Mouse (Mus musculus) Patski (cell line): Measurements from ENCODE around the gene Wipi2. TPM values are rescaled to one million over a fixed set of nuclear protein-coding genes. Genes with fewer than 3 reads are reported as not detected.

Source experiments
- ATAC-seq: fragments of 100-300 bp; one replicate; pipeline ENCODE4 v1.8.0; 2021
- CTCF ChIA-PET: fragments of 350-600 bp; sonication (Branson Sonifier 250); formaldehyde crosslinking; loops from one replicate; lab custom pipeline; 2022; ENCODE audit warnings: inconsistent platforms; lab: Charles Lee
- POLR2A ChIA-PET: fragments of 350-600 bp; sonication (Branson Sonifier 250); formaldehyde crosslinking; loops from one replicate; lab custom pipeline; 2022; ENCODE audit warnings: antibody characterized with exemption, inconsistent platforms; lab: Charles Lee
- DNase-seq: peaks from one replicate; pipeline ENCODE4 v3.0.0-alpha.2; 2011; ENCODE audit warnings: low read depth, low spot score
- H3K27me3 ChIP-seq: fragments of 371-371 bp; one replicate; pipeline ENCODE4 v1.5.1; 2021
- CTCF ChIP-seq: fragments of 100-300 bp; IDR thresholded peaks from one replicate; pipeline ENCODE4 v1.5.1; 2021
- in situ Hi-C: fragments of 300-500 bp; cut with MboI; formaldehyde crosslinking; loops from 3 replicates; pipeline ENCODE4 v1.11.1; 2018; ENCODE audit warnings: low pct_unique_long_range_greater_than_20kb, mixed read lengths
- polyA plus RNA-seq: library from polyadenylated mRNA; unstranded; gene quantifications from one replicate; pipeline ENCODE4 v1.2.3, GENCODE M21; 2021

The Wipi2 gene
- polyA plus RNA-seq, 1 experiment from 2014 or later, result 60.3 TPM

DNA sequence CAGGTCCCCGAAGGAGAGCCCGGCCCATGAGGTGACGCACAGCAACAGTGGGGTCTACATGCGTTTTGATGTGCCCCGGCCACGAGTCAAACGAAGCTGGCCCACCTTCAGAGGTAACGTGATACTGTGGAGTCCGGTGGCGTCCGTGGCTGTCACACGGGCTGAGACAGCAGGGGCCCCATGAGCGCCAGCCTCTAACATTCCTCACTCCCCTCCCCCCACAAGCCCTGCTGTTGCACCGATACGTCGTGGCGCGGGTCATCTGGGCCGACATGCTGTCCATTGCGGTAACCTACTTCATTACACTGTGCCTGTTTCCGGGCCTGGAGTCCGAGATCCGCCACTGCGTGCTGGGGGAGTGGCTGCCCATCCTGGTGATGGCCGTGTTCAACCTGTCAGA, 91.0 kb downstream of the Wipi2 start:
- in situ Hi-C loops, result loop anchor here (5.0 to 10.0 kb wide), 3 partner anchors 46 to 214 kb away; no protein-coding TSS in a partner anchor
- no peaks in the 10 kb centered on the region for H3K27me3 ChIP-seq
- POLR2A ChIA-PET, result no interaction called here
- no peak for TF ChIP-seq CTCF
- DNase-seq (no peak), ATAC-seq (no peak)
- CTCF ChIA-PET, result interaction anchor here (0.9 to 1.4 kb wide), 5 partner anchors 21 to 300 kb away, joined by 3 to 9 read pairs (median 3); no protein-coding TSS in a partner anchor

DNA sequence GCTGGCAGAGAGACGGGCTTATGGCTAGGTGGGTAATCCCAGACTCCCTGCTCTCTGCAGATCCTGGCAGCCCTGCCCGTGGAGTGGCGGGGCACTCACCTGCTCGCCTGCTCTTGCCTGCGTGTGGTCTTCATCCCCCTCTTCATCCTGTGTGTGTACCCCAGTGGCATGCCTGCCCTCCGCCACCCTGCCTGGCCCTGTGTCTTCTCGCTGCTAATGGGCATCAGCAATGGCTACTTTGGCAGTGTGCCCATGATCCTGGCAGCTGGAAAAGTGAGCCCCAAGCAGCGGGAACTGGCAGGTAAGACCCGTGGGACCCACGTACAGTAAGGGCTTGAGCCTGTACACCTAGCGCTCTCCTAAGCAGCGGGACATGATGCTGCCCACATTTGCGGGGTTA, 92.4 kb downstream of the Wipi2 start:
- ChIA-PET CTCF (no interaction called here), POLR2A (no interaction called here)
- TF ChIP-seq CTCF, result no peak
- no peaks in the 10 kb centered on the region for H3K27me3 ChIP-seq
- no peak for DNase-seq
- no peak for ATAC-seq
- in situ Hi-C loops, result loop anchor here (5.0 to 10.0 kb wide), 3 partner anchors 48 to 215 kb away; no protein-coding TSS in a partner anchor

Other genes with a start within 250 kb of the Wipi2 start
- gene Foxk1, start 226.2 kb upstream of the Wipi2 start, polyA plus RNA-seq, result 29.3 TPM
- 30.6 TPM for gene Ap5z1, start 163.8 kb upstream of the Wipi2 start, polyA plus RNA-seq
- 0.04 TPM for gene Papolb, start 97.6 kb upstream of the Wipi2 start, polyA plus RNA-seq
- gene Radil, start 76.6 kb upstream of the Wipi2 start, polyA plus RNA-seq, result 0.42 TPM
- gene Mmd2, start 18.9 kb upstream of the Wipi2 start, polyA plus RNA-seq, result not detected
- 0.05 TPM for gene Slc29a4, start 64.8 kb downstream of the Wipi2 start, polyA plus RNA-seq
- gene Tnrc18, start 190.0 kb downstream of the Wipi2 start, polyA plus RNA-seq, result 116 TPM